Mouse (Mus musculus) kidney, adult 9 months (tissue): ENCODE measurements around the gene Kcnq5.

Experiments
- DNase-seq: peaks from one replicate; pipeline ENCODE4 v3.0.0; 2022

The Kcnq5 gene

DNA sequence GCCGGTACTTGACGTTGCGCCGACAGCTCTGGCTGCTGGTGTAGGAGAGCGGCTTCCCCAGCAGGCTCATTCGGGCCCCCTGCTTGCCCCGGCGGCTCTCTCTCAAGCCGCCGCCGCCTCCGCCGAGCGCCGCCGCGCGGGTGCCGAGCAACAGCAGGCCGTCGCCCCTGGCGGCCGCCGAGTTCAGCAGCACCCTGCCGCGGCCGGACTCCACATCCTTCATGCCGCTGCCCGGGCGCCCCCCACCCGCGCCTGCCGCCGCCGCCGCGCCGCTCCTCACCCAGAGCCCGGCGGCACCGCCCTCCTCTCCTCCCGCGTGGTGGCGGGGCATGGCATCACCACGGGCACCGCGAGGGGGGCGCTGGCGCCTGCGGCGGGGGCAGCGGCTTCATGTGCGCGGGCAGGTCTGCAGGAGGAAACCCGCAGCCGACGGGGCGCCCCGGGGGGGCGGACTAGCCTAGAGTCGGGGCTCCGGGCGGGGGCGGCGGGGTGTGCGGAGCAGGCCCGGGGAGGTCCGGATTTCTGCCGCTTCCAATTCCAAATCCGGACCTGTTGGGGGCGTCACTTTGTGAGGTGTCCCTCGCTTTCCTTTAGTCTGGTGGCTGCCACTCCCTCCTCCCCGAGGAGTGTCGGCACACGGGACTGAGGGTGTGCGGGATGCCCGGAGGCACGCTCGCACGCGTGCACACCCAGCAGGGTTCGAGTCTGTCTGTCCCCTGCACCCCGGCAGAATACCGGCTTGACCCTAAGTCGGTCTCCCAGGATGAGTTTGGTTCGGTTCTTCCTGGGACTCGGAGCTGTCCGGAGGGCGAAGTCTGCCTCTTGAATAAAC, at the start of gene Kcnq5:
Kcnq5 (minus strand) TSS at position 692 of the 832 bp plus-strand sequence.
- DNase-seq, result no peak

DNA sequence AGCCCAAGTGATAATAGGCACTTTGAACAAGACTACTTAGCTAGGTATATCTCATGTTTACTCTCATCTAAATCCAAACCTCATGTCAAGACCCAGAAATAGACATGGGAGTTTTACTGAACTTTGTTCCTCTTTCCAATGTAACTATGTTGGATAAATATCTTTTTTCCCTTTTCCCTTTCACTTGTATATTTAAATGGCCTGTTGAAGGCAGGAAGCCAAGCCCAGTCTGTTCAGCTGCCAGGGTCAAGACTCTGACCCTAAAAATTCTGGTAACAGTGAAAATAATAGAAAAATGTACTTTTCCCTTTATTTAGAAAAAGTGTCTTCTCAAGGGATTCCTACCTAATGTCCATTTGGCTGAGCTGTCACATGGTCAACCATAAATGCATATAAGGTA, 18.0 kb upstream of the Kcnq5 start:
- DNase-seq, result no peak

DNA sequence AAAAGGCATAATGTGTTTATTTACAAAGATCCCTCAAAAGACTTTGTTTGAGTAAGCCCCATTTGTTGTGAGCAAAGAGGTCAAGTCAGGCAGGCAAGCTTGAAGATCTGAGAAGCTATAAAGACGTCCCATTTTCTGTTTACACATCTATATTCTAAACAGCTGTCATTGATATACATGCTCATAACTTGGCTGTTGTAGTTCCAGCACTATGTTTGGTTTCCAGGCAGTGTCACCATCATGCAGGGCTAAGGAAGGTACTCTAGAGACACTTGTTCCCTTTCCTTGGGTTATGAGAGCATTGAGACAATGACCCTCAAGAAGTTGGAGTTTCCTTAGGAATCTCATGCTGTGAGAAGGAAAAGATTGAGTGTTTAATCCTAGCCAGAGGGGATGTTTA, 17.6 kb upstream of the Kcnq5 start:
- no peak for DNase-seq

DNA sequence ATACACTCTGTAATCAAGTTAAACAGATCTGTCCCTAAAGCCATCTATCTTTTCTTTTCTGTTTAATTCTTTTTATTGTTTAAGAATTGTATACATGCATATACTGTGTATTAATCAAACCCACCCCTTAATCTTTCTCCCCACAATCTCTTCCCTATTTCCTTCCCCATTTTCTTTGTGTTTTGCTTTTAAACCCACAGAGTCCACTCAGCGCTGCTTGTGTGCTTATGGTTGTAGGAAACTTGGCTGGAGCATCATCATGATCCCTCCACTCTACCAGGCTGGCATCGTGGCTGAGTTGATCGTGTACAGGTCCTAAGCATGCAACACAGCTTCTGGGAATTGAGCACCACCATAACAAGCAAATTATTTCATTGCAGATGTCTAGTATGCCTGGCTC, 12.3 kb upstream of the Kcnq5 start:
- no peak for DNase-seq

DNA sequence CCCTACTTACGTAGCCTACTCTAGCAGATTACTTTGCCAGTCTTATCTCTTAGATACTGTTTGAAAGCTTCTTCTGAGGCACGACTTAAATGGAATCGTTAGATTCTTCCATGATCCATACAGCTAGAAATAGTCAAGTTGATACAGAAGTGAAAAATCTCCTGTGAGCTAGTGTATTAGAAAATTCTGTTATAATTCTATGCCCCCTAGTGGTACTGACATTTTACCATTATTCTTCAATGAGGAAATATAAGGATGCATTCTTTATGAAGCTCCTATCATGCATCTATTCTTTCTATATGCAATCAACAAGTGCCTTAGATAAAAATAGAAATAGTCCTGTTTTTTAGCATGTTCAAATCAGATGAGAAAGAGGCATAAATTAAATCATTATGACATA, 5.4 kb upstream of the Kcnq5 start:
- DNase-seq, result no peak

DNA sequence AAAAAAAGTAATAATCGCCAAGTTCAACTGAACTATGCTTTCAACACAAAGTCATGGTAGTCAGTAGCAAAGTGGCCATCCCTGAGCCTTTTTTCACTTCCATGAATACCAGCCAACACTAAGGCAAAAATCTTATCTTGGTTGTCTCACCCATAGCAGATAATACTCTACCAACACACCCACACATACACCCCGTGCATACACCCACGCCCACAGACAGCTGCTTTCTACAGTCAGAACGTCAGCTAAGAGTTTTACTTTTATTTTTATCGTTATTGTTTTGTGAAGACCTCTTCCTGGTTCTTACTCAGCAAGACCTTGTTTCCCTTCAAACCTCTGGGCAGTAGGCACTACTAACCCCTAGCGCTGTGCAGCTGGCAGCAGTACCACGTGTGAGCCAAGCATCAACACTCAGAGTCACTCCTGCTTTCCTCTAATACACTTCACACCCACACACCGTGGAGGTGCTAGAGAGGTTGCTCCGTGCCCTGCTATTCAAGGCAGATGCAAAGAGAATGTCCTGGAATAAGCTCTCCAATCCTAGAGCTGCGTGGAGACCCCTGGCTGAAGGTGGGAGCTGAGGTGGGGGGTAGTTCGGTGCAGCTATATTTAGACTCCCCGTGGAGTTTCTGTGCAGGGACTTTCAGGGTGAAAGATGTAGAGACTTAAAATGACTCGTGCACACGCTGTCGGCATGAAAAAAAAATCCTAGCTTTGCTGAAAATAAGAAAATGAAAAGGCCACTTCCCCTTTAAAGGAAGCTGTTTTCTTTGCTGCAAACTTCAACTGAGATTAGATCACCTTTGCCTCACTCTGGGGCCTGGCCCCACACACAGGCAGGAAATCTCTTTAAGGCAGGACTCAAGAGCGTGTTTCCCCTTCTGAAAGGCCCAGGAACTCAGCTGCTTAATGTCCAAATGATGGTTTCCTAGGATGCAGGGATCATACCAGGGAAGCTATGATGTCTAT, 1.4 kb upstream of the Kcnq5 start:
- no peak for DNase-seq

DNA sequence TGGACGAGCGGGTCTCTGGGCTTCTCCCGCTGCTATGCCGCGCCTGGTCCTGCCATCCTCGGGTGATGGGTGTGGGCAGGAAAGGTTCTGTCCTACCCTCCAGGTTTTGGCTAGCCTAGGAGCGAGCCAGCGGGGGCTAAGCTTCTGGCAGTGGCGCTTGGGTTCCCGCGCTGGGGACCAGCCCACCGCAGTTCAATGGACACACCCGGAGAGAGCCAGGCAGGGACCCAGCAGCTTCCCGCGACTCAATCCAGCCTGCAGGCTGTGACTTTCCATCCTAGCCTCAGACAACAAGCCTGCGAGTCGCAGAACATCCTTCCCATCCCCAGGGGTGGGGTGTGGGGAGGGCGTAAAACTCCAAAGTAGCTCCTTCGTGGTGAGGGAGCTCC, 335 bp upstream of the Kcnq5 start:
- no peak for DNase-seq

DNA sequence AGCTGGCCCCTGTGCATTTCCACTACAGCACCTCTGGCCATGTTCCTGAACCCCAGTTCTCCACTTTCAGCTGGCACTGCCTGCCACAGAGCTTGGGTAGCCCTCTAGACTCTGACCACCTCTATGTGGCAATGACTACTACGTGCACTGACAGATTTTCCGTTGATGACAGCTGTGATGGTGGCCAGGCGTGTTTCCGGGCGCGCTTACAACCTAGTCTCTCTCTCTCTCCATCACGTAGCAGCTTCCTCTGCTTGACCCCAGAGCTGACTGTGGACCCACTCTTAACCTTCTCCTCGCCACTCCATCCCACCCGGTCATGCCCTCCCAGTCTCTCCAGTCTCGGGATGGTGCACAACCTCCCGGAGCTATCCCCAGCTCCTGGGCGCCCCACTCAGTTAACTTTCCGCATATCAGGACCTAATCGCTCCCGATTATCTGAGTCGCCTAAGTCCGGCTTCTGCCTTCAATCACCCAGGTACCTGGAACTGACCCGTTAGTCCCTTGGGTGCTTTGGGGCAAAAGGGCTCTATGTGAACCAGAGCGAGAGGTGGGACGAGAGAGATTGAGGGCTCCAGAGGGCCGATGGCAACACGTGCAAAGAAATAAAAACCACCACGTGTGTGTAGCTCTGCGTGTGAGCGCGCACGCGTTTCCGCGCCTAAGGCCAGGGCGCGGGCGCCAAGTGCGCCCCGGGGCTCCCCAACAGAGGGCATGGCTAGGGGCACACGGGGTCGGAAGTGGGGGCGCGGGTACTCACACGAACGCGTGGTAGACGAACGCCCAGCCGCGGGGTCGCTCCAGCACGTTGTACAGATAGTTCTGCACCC, 1.1 kb downstream of the Kcnq5 start:
- DNase-seq, result no peak

DNA sequence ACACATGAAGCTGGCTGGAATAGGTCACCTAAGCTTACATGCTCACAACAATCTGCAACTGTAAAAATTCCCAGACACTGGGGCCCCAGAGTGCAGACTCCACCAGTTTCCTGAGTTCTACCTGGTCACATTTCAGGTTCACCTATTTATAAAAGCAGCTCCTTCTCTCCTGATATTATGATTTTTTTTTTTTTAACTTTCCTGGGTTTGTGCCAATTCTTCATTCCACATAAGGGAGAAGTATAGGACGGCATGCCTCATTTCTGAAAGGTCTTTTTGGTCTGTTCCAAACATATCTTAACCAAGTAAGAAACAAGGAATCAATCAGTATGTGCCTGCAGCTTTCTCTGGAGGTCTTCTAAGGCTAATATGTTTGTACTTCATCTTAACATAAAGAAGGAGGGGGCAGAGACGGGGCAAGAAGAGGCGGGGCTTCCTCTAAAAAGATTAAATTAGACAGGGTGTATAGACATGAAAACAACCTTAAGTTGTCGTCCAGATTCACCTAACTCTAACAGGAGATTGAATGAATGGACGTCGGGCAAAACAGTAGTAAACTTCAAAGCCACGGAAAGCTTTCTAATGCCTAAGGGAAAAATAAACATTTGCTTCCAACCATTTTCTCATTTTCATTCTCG, 2.0 kb downstream of the Kcnq5 start:
- no peak for DNase-seq

DNA sequence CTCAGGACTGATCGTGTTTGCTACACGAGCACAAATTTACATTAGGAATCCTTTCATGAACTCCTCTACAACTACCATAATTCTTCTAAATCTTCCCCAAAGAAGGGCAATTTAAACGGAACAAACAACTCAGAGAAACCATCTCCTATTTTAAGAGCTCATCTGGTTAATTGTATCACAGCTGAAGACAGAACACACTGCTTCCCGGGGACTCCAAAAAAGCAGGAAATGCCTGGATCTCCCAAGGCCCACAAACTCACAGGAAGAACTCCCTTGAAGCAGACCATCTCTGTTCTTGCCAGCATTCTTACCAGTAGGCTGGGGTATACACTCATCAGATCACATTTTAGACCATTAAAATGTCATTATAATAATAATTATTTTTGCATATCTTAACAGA, 3.7 kb downstream of the Kcnq5 start:
- DNase-seq, result no peak

DNA sequence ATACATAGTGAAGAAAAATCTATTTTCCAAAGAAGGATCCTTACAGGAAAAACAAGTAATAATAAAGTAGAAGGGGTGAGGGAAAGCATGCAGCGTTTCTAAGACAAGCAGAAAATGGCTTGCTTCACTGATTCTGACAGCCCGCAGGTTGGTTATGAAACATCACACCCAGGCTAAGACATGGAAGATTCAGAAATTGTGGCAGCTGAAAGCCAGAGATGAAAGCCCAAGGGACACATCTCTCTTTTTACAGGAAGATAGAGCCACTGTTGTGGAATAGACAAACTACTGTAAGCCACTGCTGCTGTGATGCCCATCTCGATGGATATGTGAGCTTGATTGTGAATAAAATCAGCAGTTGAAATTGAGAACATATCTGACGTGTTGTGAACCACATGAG, 20.9 kb downstream of the Kcnq5 start:
- DNase-seq, result no peak

DNA sequence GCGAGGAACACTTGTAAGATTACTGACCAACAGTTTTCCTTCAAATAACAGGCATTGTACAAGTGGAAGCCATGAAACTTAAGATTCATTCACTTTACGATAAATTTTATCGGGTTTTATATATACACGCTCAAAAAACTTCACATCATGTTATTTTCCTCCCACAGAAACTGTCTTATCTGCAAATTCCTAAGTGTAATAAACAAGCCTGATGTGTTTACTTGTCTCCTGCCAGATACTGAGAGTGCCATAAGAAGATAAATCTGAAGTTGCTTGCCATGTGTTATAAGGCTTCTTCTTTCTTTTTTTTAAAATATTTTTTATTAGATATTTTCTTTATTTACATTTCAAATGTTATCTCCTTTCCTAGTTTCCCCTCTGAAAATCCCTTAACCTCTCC, 34.6 kb downstream of the Kcnq5 start:
- DNase-seq, result no peak

DNA sequence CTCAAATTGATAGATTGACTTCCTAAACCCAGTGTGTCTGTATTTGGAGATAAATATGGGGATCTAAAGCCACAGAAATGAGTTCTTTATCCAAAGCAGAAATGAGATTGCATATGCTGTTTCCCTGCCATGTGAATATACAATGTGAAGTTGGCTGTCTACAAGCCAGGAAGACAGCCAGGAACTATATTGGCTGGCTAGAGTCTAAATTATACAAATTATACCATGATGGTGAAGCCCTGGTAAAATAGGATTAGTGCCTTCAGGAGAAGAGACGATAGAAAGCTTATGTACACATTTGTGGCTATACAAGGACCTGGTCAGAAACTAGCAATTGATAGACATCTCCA, 38.5 kb downstream of the Kcnq5 start:
- no peak for DNase-seq

DNA sequence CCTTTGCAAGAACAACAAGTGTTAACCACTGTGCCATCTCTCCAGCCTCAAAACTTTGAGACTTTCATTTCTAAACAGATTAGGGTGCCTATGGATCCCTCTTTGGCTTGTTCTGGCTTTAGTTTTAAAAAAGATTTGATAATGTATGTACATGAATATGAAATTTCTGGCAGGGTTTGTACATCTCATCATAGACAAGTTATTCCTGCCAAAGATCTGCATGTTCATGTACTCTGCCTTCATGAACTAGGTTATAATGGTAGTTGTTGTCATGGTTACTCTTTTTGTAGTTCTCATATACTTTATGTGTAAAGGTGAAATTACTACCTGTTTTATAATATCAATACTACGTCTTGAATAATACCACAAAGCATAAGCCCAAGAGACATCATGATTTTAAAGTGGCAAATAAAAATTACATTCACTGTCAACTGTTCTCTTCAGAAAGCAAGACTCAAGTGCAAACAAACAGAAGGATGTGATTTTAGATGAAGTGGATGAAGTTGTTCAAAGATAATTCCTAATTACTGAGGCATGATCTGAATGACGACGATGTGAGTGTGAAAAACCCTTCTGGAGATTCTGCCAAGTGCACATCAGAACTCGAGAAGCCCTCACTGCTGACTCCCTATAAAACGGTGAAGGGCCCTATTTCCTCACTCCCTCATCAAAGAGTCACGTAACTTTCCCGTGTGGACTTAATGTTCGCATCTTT, 39.0 kb downstream of the Kcnq5 start:
- no peak for DNase-seq

DNA sequence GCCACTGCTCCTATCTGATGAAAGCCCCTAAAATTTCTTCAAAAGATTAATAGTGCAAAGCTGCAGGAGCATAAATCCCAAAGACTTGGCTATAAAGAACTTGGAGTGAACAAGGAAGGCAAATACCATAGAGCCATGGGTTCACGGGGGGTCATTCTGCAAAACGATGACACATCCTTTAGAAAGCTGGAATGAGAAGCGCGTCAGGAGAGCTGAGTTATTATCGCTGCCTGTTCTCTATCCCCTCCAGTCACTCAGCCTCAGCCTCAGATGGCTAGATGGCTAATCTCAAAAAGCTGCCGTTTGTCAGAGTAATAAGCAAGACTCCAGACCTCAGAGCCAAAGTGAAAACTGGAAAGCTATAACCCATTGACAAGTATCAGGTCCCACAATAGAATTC, 42.5 kb downstream of the Kcnq5 start:
- DNase-seq, result no peak

DNA sequence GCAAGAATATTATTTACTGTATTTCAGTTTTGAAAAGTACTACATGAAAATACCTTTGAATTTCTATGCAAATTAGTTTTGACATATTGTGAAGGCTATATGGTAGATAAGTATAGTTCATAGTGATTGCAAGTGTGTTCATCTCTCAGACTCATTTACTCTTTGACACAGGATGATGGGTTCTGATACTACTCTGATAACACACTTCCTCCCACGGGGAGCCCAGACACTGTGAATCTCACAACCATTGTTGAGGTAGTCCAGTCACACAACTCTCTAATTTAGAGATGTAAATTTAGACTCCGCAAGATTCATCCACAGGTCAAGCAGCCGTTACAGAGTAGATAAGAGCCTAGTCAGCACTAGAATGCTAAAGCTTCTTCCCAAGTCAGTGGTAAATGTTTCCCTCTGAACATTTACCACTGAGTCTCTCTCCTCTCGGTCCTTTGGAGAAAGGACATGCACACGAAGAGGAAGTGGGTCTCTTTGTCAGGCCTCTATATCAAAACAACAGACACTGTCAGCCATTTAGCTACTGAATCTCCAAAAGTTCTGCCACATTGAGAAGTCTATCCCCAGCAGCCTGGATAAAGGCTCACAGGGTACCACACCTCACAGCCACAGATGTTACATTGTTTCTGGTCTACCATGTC, 65.5 kb downstream of the Kcnq5 start:
- no peak for DNase-seq

DNA sequence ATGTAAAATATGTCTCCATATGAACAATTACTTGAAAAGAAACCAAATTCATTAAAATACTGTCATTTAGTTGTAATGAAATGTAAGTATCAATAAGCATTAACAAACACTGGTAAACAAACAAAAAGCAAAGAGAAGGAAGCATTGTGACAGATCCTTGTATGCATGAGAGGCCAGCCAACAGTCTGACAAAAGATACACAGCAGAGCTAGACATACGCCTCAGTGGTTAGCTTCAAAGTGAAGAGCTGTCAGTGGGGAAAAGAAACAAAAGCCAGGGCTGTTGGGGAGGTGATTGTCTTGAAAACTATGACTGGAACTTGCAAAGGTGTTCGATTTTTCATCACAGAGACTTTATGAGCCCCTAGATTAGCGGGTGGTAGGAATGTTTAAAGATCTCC, 78.0 kb downstream of the Kcnq5 start:
- DNase-seq, result no peak

DNA sequence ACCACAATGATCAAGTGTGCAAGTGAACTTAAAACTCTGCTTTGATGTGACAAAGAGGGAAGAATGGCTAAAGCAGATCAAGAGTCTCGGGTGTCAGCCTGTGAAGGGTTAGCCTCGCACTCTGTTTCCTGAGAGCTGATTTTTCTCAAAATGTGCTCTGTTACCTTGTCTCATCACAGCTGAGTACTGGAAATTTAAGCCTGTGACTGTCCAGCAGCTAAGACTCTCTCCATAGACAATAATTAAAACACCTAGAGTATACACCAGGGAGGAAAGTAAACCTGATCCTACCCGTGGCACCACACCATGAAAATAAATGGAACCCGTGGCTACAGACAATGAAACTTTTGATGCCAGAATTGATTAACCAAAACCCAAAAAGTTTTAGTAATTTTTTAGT, 90.9 kb downstream of the Kcnq5 start:
- DNase-seq, result no peak

DNA sequence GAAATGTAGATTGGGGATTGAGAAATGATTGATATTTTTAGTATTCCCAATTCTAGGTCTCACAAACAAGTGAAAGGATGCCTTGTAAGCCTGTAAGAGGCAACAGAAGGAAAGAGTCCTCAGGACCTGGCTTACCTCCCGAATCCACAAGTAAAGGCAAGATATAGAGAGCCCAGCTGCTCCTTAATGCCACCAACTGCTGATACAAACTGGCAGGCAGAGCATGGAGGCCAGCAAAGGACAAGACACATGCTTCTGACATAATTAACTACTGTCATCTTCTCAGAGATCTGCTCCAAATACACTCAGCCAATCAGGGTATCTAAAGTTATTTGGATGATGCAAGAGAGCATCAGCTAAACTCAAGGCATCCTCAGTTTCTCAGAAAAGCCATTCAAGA, 93.3 kb downstream of the Kcnq5 start:
- no peak for DNase-seq

DNA sequence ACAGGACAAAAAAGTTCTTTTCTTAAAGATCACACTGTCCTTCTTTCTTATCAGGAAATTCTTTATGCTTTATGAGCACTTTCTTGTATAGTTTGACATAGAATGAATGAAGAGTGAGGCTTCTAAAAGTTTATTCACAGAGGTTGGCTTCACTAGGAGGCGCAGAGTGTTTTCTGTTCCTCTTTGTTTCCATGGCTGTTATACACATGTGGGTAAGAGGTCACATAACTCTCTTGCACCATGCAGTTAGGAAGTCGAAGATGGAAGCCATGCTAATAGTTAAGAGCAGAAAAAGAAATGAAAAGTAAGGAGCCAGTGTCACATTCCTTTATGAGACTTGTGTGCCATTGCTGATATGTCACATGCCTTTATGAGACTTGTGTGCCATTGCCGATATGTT, 105.3 kb downstream of the Kcnq5 start:
- DNase-seq, result no peak

DNA sequence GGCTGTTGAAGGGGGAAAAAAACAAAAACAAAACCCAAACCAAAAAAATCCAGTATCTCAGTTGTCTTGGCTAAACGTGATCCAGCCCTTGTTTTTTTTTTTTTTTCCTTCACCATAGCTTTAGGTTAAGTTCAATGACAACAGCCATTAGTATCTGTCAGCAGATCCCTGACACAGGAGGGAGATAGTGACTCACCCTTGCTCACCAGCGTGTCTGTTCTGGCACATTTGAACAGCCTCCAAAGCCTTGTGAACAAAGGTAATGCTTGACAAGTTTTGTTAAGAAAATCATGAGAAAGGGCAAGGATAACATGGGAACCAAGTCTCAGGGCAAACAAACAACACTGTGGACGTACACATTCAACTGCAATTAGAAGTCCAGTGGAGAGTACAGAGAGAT, 123.2 kb downstream of the Kcnq5 start:
- DNase-seq, result no peak

DNA sequence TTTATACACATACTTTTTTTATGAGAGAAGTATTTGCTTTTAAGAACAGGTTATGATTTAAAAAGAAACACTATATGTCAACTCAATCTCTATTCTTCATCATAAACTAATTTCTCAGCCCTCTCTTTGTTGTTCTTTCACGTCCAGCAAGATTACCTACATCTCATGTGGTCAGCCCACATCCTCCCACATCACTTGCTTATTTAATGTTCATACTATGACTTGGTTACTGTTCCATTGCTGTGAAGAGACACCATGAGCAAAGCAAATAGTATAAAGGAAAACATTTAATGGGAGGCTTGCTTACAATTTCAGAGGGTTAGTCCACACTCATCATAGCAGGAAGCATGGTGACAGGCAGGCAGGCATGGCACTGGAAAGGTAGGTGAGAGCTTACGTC, 124.4 kb downstream of the Kcnq5 start:
- no peak for DNase-seq
